Mouse (Mus musculus) monocyte, adult 5-6 weeks (primary cell): ENCODE results near the gene Nudt2. TPM values are rescaled to one million over a fixed set of nuclear protein-coding genes. Genes with fewer than 3 reads are reported as not detected.
"Not testable (repeated sequence)": the region's sequence is repeated elsewhere in the genome, so short reads cannot be mapped to it uniquely, and the experiment has no call there.

ENCODE experiments used
- ATAC-seq: fragments of 153-309, 156-312 bp; replicated peaks from 2 replicates; pipeline ENCODE4 v1.8.0; 2017; ENCODE audit warnings: mild to moderate bottlenecking; ENCODE audit not compliant: low TSS enrichment, insufficient number of reproducible peaks, severe bottlenecking, poor library complexity, low FRiP score
- total RNA-seq: library from RNA; stranded (forward); fragments of 200-1000, 200-491, 200-594 nt; gene quantifications from 3 replicates; pipeline ENCODE4 v1.2.3, GENCODE M21; 2017

The Nudt2 gene
- total RNA-seq, result 4.4 to 10.3 TPM (median 5.0 TPM) in 3 replicates

- ATAC-seq, result peak; percentile 97
These were observed at the start of gene Nudt2, which contains the start of gene Kif24 for GRCm38 (mm10) chr4:41464345-41465286. Nudt2 (plus strand) TSS chr4:41465151. Kif24 (minus strand) TSS chr4:41464887.

GRCm38 (mm10) chr4:41416966-41417365 lies 48.0 kb upstream of the Nudt2 start:
- no peak for ATAC-seq

DNA sequence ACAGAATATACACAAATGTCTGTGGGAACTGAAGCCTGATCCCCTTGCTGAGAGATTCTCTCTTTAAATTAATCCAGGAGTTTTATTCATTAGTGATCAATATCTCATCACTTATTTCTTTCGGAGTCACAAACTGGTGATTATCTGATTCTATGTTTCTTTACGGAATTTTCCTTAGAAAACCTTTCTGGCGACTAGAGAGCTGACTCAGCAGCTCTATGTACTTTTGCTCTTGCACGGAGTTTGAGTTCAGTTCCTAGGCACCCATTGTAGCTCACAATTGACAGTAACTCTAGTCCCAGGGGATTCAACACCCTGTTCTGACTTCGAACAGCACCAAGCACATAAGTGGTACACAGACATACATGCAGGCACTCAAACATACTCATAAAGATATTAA lies 26.0 kb upstream of the Nudt2 start:
- ATAC-seq, result no peak

- ATAC-seq, result no peak
These were observed 22.1 kb upstream of the Nudt2 start for GRCm38 (mm10) chr4:41442790-41443302.

DNA sequence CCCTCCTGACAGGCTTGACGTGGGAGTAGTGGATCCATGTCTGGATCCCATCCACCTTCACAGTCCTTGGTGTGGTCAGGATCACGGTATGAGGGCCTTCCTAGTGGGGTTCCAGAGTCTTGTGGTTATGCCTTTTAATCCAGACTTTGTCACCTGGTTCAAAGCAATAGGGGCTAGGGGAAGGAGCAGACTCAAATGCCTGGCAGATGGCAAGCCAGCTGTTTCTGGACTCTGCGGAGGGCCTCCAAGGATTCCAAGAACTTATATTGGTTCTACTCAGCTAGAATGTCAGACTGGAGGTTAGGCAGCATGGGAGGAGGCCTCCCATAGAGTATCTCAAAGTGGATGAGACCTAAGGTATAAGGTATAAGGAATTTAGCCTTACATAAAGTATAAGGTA lies 17.4 kb upstream of the Nudt2 start:
- no peak for ATAC-seq

DNA sequence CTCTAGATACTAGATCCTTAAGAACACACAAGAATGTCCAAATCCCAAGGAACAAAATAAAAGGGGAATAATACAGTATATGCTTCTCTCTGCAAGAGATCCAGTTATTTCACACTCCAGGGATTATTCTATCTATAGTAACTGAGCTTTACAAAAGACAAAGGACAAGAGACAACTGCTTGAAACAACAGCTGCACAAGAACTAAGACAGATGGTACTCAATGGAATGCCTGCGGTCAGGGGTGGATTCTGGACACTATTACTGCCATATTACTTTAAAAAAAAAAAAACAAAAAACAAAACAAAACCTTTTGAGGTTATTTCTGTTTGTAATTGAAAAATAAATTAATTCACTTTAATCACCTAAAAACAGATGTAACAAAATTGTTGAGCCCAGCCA lies 4.3 kb upstream of the Nudt2 start:
- ATAC-seq, result no peak

DNA sequence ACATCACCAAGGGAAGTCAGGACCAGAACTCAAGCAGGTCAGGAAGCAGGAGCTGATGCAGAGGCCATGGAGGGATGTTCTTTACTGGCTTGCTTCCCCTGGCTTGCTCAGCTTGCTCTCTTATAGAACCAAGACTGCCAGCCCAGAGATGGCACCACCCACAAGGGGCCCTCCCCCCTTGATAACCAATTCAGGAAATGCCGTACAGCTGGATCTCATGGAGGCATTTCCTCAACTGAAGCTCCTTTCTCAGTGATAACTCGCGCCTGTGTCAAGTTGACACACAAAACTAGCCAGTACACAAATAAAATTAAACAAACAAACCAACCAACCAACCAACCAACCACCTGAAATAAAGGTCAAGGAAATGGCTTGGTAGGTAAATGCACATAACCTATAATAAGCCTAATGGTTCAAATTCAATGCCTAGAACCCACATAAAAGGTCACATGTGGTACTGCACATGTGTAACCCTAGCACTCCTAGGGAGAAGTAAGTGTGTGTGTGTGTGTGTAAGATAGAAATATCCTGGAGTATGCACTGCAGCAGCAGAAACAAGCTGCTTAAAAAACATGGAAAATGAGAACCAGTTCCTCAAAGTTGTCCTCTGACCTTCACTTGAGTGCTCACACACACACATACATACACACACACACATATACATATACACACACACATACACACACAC lies 1.8 kb upstream of the Nudt2 start:
- not testable (repeated sequence) for ATAC-seq

DNA sequence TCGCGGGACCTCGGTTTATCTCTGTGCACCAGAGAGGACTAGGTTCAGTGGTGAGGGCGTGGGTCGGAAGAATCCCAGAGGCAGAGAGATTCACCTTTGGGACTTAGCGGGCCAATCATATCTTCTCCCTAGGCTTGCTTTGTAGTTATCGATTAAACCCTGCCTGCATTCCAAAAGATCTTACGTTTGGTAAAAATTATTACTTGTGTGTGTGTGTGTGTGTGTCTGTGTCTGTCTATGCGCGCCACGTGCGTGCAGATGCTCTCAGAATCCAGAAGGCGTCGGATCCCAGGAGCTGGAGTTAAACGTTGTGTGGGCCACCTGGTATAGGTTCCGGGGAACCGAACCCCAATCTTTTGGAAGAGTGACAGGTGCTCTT lies 325 bp downstream of the Nudt2 start:
- 0 out of 2 replicates have a peak, but pooled peaks have one; percentile 11 for ATAC-seq

DNA sequence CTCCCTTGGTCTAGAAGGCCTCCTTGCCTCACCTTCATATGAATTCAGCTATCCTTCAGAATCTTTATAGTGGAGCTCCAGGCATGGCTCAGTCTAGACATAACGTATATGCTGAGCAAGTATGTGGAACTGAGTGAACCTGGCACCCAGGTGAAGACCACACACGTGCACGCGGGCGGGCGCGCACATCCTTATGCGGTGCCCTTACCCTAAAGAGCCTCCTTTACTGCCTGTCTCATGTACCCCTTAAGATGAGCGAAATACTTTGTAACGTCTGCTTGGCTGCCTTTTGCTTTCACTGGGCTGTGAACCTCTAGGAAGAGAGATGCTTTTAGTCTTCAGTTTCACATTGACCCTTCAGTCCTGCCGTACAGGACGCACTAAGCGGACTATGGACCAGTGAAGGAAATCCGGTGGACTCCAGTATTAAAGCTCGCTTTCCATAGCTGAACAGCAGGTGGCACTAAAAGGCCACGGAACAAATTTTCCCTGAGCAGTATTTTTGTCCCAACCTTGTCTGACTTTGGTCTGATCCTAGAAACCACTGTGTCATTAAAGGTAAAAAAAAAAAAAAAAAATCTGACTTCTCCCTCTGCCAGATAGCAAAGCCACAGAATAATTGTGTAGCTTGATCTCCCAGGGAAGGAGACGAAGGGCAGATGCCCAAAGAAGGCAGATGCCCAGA lies 3.6 kb downstream of the Nudt2 start:
- no peak for ATAC-seq

GRCm38 (mm10) chr4:41469199-41469598 lies 4.2 kb downstream of the Nudt2 start:
- ATAC-seq, result no peak

- ATAC-seq, result no peak
These were observed 5.2 kb downstream of the Nudt2 start for GRCm38 (mm10) chr4:41470051-41470683.

- no peak for ATAC-seq
These were observed 5.9 kb downstream of the Nudt2 start for GRCm38 (mm10) chr4:41470684-41471383.

GRCm38 (mm10) chr4:41471384-41471689 lies 6.4 kb downstream of the Nudt2 start:
- ATAC-seq, result no peak

GRCm38 (mm10) chr4:41477648-41478160 lies 12.8 kb downstream of the Nudt2 start:
- ATAC-seq, result no peak

- no peak for ATAC-seq
These were observed 14.0 kb downstream of the Nudt2 start for GRCm38 (mm10) chr4:41478751-41479455.

DNA sequence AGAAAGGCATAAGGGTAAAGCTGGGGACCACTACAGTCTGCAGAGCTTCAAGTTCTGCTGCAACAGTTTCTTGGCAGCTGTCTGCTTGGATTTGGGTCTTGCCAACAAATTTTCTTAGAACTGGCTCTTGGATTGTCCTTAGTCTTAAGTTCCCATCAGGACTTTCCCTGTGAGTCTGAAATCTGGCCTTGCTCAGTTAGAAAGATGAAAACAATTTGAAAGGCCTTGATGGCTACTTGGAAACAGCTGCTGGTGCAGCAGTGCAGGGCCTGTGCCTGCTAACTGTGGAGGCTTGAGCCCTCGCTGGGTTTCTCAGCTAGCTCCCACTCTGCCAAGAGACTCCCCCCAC lies 14.5 kb downstream of the Nudt2 start:
- ATAC-seq, result no peak

GRCm38 (mm10) chr4:41480254-41480653 lies 15.3 kb downstream of the Nudt2 start:
- ATAC-seq, result no peak

DNA sequence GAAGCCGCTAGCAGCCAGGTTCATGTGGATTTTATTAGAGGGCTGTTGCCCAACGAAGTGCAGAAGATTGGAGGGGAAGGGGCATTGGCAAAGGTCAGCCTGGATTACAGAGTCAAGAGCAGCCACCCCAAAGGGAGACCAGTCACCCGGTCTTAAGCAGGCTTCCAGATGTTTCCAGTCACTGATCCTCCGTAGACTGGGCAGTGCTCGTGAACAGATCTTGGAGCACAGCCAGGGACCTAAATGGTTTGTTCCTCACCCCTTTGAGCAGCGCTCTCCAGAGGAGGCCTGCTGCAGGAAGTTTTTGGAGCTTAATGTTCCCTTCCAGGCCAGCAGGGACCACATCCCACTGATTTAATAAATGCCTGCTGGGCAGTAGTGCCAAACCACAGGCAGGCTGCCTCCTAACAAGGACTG lies 16.7 kb downstream of the Nudt2 start:
- no peak for ATAC-seq
